Mouse (Mus musculus) liver, adult (tissue): ENCODE results near the gene Olfr653.

Source experiments
- GATA4 ChIP-seq: IDR thresholded peaks from 2 replicates; pipeline ENCODE4 v1.6.1; 2014; ENCODE audit warnings: mild to moderate bottlenecking, low read length; ENCODE audit not compliant: insufficient replicate concordance

Olfr653 gene

DNA sequence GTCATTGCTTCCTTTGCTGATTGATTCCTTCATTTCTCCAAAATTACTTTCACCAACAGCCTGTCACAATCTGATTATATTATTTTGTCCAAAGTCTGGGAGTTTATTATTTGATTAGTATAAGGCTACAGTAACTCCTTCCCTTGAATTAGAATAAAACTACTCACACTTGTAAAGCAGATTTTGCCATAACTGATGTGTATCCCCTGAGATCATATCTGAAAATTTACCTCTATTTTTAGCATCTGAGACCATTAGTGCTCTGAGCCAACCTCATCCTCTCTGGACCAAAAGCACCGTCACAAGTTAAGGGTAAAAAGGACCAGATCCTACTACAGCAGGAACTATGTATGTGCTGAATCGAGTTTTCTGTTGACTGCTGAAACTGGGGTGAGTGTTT, at the start of gene Olfr653:
TSS of gene Olfr653 (plus strand) at position 301 of the 400 bp plus-strand sequence.
- TF ChIP-seq GATA4, result no peak

GRCm38 (mm10) chr7:104549833-104550232, 27.3 kb upstream of the Olfr653 start, which contains the start of gene Olfr651:
Gene Olfr651 (plus strand): TSS chr7:104550133.
- TF ChIP-seq GATA4, result no peak

DNA sequence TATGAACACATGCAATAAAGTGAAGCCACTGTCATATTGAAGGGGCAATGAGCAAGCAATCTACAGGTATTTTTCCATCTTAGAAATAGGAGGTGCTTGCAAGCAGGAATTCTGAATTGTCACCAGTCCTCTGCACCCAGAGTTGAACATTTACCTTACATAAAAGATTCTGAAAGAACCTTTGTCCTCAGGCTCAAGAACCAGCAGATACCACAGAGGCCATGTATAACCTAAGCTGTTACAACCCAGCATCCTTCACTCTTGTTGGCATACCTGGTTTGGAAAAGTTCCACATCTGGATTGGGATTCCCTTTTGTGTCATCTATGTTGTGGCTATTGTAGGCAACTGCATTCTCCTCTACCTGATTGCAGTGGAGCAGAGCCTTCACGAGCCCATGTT, 24.4 kb upstream of the Olfr653 start:
- TF ChIP-seq GATA4, result no peak

GRCm38 (mm10) chr7:104560601-104561000, 16.5 kb upstream of the Olfr653 start, which contains the start of gene Olfr652:
Gene Olfr652 (plus strand): TSS chr7:104560901.
- no peak for TF ChIP-seq GATA4

DNA sequence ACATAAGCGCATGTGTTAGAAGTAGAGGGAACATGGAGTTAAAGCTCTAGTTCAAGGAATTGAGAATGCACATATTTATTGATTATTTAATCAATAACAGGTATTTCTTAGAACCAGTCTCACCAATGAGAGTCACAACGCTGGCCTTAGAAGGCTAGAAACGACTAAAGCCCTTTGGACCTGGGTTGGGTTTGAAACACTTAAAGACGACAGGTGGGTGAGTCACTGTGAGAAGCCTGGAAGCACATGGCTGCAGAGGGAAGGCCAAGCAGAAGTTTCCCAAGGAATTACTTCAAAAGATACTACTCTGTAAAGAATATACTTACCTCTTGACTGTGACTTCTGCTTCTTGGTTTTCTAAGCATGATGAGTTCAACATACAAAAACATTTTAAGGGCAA, 3.7 kb downstream of the Olfr653 start:
- no peak for TF ChIP-seq GATA4

- TF ChIP-seq GATA4, result no peak
These were observed 4.3 kb downstream of the Olfr653 start for GRCm38 (mm10) chr7:104581429-104581828.

- TF ChIP-seq GATA4, result no peak
These were observed 9.6 kb downstream of the Olfr653 start, which contains the start of gene Olfr654 for GRCm38 (mm10) chr7:104586725-104587124. Gene Olfr654 (plus strand): TSS chr7:104587025.

DNA sequence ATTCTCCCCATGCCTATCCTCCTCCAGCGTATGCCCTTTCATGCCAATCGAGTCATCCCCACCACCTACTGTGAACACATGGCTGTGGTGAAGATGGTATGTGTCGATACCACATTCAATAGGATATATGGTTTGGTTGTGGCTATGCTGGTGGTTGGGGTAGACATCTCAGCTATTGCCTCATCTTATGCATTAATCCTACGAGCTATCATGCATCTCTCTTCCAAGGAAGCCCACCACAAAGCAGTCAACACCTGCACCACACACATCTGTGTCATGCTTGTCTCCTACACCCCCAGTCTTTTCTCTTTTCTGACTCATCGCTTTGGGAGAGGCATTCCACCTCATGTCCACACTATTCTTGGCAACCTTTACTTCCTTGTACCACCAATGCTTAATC, 11.2 kb downstream of the Olfr653 start:
- no peak for TF ChIP-seq GATA4

DNA sequence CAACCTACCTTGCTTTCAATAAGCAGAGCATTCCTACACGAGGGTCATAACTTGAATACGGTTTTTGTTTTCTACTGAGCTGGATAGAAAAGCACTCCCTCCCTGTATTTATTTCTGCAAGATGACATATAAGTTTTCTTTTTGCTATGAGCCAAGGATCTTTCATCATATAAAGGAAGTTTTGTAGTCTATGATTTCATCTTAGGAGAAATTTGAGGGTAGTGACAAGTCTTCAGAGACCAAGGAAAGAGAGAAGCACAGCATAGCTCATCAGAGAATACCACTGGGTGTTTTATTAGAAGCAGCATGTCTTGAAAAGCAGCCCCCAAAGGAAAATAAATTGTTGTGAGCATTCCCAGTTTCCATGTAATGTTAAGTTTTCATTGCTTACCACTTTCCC, 24.6 kb downstream of the Olfr653 start, which contains the start of gene Olfr655:
TSS of gene Olfr655 (minus strand) at position 101 of the 400 bp plus-strand sequence.
- TF ChIP-seq GATA4, result no peak

DNA sequence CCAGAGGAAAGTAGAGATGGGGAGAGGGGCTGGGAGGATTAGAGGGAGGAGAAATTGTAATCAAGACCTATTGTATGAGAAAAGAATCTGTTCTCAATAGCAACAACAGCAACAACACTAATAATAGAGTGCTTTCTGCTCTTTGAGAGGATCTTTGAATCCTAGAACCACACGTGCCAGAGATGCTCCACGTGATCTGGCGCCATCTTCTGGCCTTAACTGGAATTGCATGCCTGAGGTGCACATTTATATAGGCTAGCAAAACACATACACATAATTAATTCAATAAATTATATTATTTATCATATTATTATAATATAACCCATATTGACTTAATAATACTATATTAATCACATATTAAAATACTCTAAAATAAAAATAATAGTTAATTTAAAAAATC, 26.1 kb downstream of the Olfr653 start:
- no peak for TF ChIP-seq GATA4

DNA sequence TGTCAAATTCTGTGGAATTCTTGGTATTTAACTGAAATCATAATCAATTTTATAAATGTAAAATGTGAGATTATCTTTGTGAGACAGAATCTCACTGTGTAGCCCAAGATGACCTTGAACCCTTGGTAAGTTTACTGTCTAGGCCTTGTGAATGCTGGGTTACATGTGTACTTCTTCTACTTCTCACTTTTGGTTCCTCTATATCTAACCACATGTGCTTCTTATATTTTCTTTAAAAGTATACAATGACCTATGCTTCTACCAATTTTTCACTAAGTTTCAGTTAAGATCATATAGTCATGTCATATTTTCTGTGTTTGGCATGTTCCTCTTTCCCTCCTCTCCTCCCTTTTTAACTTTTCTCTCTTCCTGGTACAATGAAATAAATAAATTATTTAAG, 27.6 kb downstream of the Olfr653 start:
- no peak for TF ChIP-seq GATA4

DNA sequence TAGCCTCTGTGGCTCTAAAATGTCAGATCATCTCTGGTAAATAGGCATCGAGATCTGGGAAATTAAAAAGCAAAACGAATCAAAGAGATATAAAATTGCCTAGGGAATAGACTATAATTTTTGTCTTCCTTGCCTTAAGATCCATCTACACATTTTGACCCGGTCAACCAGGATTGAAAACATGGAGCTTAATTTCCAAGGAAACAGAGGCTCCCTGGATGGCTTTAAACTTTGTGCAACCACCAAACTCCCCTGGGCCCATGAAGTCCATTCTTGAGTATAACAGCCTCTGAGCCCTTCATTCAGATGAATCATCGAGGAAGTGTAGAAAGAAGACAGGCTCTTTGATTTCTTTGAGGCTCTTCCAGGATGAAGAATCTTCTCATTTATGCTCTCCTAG, 36.5 kb downstream of the Olfr653 start, which contains the start of gene Olfr656:
TSS of gene Olfr656 (plus strand) at position 301 of the 400 bp plus-strand sequence.
- no peak for TF ChIP-seq GATA4

- TF ChIP-seq GATA4, result no peak
These were observed 47.4 kb downstream of the Olfr653 start, which contains the start of gene Olfr657 for GRCm38 (mm10) chr7:104624494-104624893. Gene Olfr657 (plus strand): TSS chr7:104624794.
